Mouse (Mus musculus) liver, embryonic 14 days (tissue): Measurements from ENCODE around the gene Acot13. TPM values are rescaled to one million over a fixed set of nuclear protein-coding genes. Genes with fewer than 3 reads are reported as not detected.

Source experiments
- polyA plus RNA-seq: library from polyadenylated mRNA; depleted of rRNA; stranded (reverse); fragments of >200 nt; gene quantifications from 2 replicates; pipeline ENCODE4 v1.2.3, GENCODE M21; 2012; rRNA removed

The Acot13 gene
- polyA plus RNA-seq = 39.1 and 41.2 TPM in 2 replicates

GRCm38 (mm10) chr13:24831353-24832130 lies at the start of gene Acot13, which contains the start of gene Tdp2:
Acot13 (minus strand) TSS chr13:24831540.
Tdp2 (plus strand) TSS chr13:24831679.

GRCm38 (mm10) chr13:24844983-24845955 lies 13.9 kb upstream of the Acot13 start, which contains the start of gene D130043K22Rik:
D130043K22Rik (plus strand) TSS chr13:24845135.

GRCm38 (mm10) chr13:24801308-24801921 lies 29.9 kb downstream of the Acot13 start, which contains the start of gene BC005537:
BC005537 (plus strand) TSS chr13:24801657.

Other genes starting within 250 kb of the Acot13 start
- 2.1 and 2.6 TPM in 2 replicates for gene Ripor2, start 249.4 kb downstream of the Acot13 start, polyA plus RNA-seq
- 0.02 TPM in 1 of 2 replicates, not detected in the other for gene Armh2, start 90.3 kb downstream of the Acot13 start, polyA plus RNA-seq
- 80.8 and 83.5 TPM in 2 replicates for gene Gmnn, start 69.6 kb downstream of the Acot13 start, polyA plus RNA-seq
- 35.6 and 42.3 TPM in 2 replicates for gene BC005537, start 29.9 kb downstream of the Acot13 start, polyA plus RNA-seq
- gene Tdp2, start 139 bp upstream of the Acot13 start, polyA plus RNA-seq = 22.7 and 25.7 TPM in 2 replicates
- gene D130043K22Rik, start 13.6 kb upstream of the Acot13 start, polyA plus RNA-seq = 0.13 and 0.15 TPM in 2 replicates
- gene Aldh5a1, start 106.1 kb upstream of the Acot13 start, polyA plus RNA-seq = 3.0 and 3.4 TPM in 2 replicates
- gene Gpld1, start 111.6 kb upstream of the Acot13 start, polyA plus RNA-seq = 2.7 and 3.1 TPM in 2 replicates
- 6.3 and 7.5 TPM in 2 replicates for gene Mrs2, start 188.8 kb upstream of the Acot13 start, polyA plus RNA-seq
- gene Dcdc2a, start 224.5 kb upstream of the Acot13 start, polyA plus RNA-seq = 0.12 and 0.31 TPM in 2 replicates